Mouse (Mus musculus): ENCODE results near the gene Tor1aip1.
"Not testable (repeated sequence)": the region's sequence is repeated elsewhere in the genome, so short reads cannot be mapped to it uniquely, and the experiment has no call there.

Gene Tor1aip1

DNA sequence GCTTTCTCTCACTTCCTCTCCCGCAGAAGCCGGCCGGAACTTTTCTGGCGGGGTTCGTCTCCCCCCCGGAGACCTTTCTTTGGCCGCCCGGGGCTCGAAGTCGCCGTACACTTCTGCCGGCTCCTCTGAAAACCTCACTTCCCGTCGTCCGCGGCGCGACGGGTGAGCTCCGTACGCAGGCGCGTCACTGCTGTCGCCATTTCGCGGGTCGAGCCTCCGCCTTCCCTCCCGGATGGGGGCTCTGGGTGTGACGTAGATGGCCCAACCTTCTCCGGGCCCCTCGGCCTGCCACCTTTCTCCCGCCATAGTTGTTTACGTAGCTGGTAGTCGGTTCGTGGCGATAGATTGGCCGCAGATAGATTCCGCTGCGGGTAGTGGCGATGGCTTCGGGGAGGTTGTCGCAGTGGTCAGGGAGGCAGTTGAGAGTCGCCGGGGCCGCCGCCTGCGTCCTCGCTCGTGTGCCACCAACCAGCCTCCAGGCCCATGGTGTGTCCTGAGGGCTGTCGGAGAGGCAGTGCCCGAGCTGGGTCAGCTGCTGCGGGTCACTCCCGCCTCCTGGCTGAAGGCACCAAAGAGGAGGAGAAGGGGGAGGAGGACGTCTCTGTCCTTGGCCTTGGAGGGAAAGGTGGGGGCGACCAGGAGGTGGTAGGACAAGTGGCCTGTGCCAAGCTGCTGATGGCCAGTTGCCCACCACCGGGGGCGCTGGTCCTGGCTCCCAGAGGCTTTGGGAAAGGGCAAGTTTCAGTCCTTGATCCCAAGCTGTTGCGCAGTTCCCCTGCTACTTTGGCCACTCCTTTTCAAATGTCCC is at the start of gene Tor1aip1:
Tor1aip1 (minus strand) TSS at position 551 of the 808 bp plus-strand sequence.
- in situ Hi-C loops (cut with MboI; ENCODE audit: low sequenced_read_pairs), result no loop called here

DNA sequence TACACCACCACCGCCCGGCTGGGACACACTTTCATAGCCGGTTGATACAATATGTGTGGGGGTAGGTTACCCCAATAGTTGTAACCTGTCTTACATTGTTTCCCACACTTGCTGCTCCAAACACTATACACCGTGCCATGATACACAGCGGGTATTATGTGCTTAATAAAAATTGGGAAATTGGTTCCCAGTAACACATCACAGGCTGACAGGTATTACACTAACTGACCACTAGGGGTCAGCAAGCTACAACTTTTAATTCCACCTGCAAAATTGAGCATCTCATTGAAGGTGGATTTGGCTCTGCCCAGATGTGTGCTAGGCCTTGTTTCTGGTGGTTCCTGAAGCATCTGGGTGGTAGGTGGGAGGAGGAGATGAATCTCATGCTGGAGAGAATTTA is 49.5 kb upstream of the Tor1aip1 start:
- in situ Hi-C loops (cut with MboI; ENCODE audit: low sequenced_read_pairs), result no loop called here

DNA sequence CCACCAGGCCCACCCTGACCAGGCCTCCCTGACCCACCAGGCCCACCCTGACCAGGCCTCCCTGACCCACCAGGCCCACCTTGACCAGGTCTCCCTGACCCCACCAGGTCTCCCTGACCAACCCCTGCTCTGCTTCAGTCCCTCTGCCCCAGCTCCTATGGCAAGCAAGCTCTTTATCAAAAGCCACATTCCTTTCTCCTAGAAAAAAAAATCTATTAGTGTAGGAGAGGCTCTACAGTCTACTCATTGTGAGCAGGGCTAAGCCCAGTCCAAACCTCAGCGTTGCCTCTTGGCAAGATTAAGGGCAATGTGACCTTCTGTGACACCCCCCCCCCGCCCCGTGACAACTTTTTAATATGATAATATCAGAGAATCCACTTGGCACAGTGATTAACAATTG is 48.3 kb upstream of the Tor1aip1 start:
- in situ Hi-C loops (cut with MboI; ENCODE audit: low sequenced_read_pairs), result no loop called here

DNA sequence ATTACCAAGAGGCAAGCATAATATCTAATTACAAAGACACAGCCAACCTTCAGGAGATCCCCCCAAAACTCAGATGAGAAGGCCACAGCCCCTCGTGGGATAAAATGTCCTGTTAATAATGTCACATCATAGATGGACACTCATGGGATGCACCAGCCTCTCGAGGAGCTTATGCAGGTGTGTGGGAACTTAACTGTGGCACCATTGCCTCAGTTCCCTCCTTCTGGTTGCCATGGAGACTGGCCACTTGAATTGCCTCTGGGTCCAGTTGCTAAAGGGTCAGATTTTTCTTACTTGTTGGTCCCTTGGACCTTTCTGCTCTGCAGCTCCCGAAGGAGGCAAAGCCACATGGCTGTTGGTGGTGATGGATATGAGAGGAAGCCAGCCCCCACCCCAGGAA is 41.4 kb upstream of the Tor1aip1 start:
- in situ Hi-C loops (cut with MboI; ENCODE audit: low sequenced_read_pairs), result no loop called here

DNA sequence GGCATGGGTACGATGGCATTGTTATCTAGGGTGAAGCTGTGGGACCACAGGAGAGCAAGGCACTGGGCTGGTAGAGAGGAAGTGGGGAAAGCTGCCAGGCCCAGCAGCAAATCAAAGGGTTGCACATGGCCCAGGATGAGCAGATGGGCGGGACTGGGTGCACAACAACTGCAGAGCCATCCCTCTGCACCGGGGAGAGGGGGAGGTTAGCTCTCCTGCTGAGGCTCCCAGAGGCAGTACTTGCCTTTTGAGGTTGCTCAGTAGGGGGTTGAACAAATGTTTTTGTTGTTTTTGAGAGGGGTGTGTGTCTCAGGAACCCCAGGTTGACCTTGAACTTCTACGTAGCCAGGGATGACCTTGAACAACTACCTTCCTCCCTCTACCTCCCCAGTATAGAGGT is 40.2 kb upstream of the Tor1aip1 start:
- in situ Hi-C loops (cut with MboI; ENCODE audit: low sequenced_read_pairs), result no loop called here

DNA sequence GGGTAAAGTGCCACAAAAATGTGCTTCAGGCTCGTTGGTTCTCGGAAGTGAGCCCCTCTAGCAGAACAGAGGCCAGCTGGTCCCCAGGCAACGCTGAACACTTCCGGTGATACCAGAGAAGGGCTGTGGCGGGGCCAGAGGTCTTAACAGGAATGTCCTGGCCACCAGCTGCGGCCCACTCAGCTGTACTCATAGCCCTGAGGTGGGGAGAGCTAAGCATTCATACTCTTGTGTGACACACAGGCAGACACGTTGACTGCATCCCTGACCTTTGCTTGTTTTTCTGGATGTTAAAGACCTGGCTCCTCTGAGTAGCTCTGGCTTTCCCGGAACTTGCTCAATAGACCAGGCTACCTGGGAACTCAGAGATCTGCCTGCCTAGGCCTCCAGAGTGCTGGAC is 38.3 kb upstream of the Tor1aip1 start:
- in situ Hi-C loops (cut with MboI; ENCODE audit: low sequenced_read_pairs), result no loop called here

DNA sequence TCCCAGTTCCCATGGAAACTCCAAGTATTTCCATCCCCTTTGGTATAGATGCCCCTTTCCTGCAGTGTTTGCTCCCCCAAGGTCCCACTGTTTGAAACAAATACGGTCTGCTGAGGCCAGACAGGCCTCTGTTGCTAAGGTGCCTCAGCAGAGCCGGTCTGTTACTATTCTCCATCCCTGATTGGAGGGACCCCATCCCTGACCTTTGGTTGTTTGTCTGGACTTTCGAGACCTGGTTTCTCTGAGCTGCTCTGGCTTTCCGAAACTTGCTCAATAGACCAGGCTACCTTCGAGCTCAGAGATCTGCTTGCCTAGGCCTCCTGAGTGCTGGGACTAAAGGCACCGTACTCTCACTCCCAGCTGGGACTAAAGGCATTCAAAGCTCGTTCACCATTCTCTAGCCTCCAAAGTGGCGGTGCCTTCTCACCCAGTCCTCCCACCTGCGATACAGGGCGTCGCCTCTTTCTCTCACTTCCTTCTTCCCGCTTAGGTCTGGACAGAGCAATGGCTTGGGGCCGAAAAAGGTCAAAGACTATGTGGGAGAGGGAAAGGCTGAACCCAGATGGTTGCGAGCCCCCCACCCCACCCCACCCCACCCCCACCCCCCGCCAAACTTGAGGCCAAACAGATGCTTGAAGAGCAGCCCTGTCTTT is 37.0 kb upstream of the Tor1aip1 start:
- in situ Hi-C loops (cut with MboI; ENCODE audit: low sequenced_read_pairs), result no loop called here

DNA sequence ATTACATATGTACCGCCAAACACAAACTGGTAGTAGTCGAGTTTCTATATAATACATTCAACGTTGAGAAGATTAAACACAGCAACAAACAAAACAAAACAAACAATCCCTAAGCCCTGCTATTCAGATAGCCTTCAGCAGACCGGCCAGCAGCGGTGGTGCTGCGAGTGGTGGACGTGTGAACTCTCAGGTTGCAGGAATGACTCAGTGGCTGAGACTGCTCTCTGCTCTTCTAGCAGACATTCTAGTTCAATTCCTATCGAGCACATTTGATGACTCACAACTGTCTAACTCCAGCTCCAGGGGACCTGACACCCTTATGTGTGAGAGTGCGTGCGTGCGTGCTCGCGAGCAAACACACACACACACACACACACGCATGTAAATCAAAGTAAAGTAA is 33.8 kb upstream of the Tor1aip1 start:
- in situ Hi-C loops (cut with MboI; ENCODE audit: low sequenced_read_pairs), result no loop called here

DNA sequence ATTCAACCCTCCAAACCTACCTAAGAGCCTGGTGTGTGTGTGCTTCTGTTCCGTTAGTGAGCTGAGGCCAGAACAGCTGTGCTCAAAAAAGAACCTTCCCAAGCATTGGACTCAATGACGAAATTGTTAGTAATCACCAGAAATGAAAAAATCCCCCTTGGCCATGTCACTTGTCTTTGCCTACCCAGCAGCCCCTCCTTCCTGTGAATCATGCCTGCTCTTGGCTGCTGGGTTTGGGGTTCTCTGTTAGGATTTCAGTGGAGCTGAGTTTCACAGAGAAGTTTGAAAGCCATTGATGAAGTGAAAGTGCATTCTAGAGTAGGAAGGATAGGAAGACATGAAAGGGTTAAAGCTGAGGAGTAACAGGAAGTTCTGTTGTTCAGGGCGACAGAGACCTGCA is 29.9 kb upstream of the Tor1aip1 start:
- in situ Hi-C loops (cut with MboI; ENCODE audit: low sequenced_read_pairs), result no loop called here

DNA sequence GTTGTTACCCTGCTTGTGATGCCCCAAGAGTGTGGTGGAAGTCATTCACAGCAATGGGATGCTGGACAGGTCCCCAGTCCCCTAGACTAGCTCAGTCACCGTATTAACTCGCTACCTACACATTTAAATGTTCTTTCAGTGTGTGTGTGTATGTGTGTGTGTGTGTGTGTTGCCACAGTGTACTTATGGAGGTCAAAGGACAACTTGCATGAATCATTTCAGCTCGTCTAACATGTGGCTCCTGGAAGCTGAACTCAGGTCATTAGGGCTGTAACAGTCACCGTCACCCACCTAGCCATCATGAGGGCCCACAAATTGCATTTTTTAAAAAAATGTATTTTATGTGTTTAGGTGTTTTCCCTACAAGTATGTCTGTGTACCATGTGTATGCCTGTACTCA is 25.9 kb upstream of the Tor1aip1 start:
- in situ Hi-C loops (cut with MboI; ENCODE audit: low sequenced_read_pairs), result no loop called here

DNA sequence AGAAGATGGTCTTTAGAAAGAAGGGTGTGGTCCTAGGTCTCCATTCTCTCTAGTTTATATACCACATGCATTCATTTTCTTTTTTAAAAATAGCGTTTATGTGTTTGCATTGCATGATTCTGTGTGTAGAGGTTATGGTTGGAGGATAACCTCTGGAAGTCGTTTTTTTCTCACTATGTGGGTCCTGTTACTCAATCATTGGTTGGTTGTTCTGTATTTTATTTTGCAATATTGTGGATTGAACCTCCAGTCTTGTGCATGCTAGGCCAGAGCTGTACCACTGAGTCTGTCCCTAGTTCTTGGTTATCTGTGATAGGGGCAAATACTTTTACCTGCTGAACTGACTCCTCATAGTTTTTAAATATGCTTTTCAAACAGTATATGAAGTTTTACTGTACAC is 21.9 kb upstream of the Tor1aip1 start:
- in situ Hi-C loops (cut with MboI; ENCODE audit: low sequenced_read_pairs), result no loop called here

DNA sequence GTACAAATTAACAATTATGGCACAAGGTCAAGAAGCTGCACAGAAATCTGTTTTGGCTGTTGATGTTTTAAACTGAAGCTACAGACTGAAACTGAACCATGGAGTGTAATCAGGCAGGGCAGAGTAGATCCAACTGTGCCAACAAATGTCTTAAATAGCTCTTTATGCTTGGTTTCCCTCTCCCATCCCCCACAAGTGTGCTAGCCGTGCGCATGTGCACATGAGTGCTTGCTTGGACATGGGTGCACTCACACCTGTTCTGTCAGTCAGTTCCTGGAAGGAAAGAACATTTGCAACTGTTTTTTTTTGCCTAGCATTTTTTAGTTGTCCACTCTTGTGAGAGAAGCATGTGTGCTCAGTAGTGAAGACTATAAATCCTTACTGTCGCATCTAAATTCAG is 10.4 kb upstream of the Tor1aip1 start:
- in situ Hi-C loops (cut with MboI; ENCODE audit: low sequenced_read_pairs), result no loop called here

DNA sequence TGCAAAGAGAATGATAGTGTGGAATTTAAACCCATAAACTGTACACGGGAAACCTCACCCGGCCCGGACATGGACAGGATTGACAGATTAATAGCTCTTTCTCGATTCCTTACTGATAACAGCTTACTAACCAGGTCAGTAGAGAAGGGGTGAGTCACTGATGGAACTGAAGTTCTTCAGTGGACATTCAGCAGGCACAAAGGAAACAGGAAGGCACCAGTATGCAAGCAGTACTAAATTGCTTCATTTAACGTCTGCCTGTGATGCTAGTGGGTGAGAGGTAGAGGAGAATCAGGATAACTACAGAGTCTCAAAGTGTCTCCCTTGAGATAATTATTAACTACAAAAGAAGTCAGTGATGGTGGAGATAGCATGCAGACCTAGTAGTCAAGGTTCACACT is 7.9 kb upstream of the Tor1aip1 start:
- in situ Hi-C loops (cut with MboI; ENCODE audit: low sequenced_read_pairs), result no loop called here

DNA sequence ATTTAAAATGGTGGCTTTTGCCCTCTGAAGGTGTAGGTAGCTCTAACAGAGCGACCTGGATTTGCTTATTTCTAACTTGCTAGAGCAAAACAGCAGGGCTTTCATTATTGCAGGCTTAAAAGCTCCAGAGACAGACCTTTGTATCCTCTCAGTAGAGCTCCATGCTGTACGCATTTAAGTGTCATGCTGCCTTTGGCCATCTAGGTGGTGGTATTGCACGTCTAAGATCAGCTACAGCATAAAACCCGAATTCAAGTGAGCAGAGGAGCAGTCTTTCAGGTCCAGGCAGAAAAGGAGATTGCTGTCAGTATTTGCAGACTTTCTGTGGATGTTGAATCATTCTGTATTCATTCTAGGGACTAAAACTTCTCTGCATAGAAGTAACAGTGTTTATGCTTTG is 6.7 kb upstream of the Tor1aip1 start:
- in situ Hi-C loops (cut with MboI; ENCODE audit: low sequenced_read_pairs), result no loop called here

DNA sequence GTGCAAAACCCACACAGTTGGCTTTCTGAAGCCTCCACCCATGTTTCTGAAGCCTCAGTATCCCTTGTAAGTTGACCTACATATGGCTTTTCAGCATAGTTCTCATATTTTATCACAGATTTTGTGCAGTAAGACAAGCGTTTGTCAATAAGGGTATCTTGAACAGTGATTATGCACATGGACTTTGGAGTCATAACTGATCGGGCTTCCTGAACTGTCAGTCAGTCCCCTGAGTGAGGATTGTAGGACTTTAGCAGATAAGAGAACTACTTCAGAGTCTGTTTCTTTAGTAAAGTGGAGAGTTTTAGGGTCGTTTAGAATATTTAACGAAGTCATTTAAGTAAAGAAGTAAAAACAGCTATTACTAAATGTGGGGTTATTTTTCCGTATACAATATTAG is 6.2 kb upstream of the Tor1aip1 start:
- in situ Hi-C loops (cut with MboI; ENCODE audit: low sequenced_read_pairs), result no loop called here

DNA sequence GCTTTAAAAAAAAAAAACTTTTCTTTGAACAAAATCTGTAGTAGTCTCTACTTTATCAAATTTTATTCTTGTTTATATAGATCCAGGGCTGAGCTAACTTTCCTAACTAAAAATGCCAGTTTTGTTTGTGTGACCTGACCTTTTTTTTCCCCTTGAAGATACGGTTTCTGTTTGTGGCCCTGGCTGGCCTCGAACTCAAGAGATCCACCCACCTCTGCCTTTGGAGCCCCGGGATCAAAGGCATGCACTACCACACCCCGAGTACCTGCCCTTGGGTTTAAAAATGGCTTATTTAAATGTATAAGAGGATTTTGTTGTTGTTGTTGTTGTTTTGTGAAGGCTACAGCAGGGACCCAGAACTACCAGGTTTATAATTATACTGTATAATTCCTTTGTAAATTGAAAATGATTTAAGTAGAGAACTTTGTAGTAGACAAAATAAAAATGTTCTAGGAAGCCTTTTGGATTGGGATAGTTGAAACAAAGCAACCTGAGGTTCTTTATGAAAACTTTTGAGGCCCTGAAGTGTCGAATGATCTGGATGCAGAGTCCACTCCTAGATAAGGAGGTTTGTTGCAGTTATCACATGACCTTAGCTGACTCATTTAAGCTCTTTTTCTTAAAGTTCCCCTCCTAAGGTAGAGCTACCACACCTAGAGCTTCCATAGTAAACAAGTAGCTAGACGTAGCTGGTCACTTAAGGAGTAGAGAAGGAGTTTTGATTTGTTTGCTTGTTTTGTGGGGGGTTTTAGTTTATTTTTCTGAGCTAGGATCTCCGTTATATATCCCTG is 5.4 kb upstream of the Tor1aip1 start:
- in situ Hi-C loops (cut with MboI; ENCODE audit: low sequenced_read_pairs), result no loop called here

DNA sequence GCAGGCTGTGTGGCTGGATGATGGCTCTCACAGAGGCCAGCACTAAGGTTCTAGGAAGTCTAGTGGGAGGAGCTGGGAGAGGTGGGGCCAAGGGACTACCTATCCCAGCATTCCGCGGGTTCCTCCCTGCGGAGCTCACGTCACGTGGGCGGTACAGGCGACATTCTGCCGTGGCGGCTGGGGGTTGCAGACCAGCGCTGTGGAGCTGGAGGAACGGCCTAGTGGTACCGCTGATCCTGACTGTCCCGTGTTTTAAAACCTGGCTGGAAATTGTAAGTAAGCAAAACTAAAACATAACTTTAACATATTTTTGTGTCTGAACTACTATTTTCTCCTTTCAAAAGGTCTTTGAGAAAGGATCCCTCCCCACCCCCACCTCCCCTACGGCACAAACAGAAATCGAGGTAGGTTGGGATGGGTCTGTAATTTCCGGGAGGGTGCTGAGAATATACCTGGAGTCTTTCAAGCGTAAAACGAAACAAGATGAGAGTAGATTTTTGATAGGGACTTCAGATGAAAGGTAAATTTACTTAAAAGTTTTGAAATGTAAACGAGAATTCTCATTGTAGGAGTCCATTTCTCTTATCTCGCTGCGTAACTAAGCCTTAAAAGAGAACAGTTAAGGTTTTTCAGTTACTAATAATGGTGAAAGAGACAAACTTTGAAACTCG is 4.6 kb upstream of the Tor1aip1 start:
- in situ Hi-C loops (cut with MboI; ENCODE audit: low sequenced_read_pairs), result no loop called here

DNA sequence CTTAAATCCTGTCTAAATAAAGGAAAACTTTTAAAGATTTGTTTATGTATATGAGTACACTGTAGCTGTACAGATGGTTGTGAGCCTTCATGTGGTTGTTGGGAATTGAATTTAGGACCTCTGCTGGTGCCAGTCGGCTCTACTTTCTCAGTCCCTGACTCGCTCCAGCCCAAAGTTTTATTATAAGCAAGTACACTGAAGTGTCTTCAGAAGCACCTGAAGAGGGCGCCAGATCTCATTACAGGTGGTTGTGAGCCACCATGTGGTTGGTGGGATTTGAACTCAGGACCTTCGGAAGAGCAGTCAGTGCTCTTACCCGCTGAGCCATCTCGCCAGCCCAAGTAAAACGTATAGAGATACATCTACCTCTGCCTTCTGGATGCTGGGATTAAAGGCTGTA is 3.7 kb upstream of the Tor1aip1 start:
- in situ Hi-C loops (cut with MboI; ENCODE audit: low sequenced_read_pairs), result not testable (repeated sequence)

DNA sequence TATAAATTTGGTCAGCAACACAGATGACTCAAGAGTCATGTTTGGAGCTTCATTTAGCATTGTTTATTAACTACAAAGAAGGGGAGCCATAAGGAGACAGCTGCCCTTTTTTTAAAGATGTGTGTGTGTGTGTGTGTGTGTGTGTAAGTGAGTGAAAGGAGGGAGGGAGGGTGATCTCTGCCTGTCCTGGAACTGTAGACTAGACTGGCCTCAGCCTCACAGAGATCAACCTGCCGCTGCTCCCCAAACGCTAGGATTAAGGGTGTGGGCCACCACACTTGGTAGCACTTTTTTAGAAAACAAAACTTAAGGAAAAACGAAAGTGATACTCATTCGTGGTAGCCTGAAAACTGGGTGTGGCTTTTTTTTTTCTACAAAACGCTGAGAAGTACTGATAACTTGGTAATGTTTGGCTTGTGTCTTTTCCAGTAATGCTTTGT is 884 bp upstream of the Tor1aip1 start:
- in situ Hi-C loops (cut with MboI; ENCODE audit: low sequenced_read_pairs), result no loop called here

DNA sequence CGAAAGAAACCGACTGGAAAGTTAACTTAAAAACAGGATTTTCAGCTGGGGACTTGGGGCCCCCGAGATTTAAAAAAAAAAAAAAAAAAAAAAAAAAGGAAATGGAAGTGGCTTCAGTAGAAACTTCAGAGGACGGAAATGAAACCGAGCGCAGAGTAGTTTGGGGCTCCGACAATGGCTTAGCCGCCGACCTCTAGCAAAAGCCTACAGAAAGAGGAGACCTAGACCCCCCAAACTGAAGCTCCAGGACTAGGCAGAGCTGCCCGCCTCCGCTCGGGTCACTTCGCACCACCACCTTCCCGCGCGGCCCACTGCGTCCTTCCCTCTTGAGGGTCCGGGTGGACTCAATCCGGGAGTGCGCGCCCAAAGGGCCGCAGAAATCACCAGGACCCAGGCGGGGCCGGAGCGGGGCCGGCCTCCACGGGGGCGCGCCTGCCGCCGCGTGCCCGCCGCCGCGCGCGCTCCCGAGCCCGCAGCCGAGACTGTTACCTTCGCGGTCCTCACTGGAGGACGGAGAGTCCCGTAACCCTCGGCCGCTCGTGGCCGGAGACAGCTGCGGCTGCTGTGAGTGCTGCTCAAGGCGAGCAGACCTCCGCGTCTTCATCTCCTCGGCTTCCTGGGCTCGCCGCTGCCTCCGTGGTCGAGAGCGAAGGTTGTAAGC is 881 bp downstream of the Tor1aip1 start, which contains the start of gene Tor1aip2:
Tor1aip2 (plus strand) TSS at position 135 of the 661 bp plus-strand sequence.
- in situ Hi-C loops (cut with MboI; ENCODE audit: low sequenced_read_pairs), result no loop called here

DNA sequence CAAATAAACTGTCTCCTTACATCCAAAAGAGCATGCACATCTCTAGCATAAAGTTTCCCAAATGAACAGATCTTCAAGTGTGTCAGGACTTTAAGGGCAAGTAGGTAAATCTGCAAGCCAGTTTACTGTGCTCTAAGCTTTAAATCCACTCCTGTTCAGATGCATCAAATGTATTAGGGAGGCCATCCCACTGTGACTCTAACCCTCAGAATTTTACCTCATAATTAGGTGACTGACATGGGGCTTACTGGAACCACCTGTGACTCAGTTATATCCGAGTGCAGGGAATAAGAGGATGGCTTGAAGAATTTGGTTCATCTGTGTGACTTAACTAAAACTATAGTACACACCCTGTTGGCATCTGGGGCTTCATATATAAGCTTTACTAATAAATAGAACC is 1.6 kb downstream of the Tor1aip1 start:
- in situ Hi-C loops (cut with MboI; ENCODE audit: low sequenced_read_pairs), result no loop called here

Data from CH12F3 (cell line).